Mouse (Mus musculus): Measurements from ENCODE around the gene Tmem233.

The Tmem233 gene

DNA sequence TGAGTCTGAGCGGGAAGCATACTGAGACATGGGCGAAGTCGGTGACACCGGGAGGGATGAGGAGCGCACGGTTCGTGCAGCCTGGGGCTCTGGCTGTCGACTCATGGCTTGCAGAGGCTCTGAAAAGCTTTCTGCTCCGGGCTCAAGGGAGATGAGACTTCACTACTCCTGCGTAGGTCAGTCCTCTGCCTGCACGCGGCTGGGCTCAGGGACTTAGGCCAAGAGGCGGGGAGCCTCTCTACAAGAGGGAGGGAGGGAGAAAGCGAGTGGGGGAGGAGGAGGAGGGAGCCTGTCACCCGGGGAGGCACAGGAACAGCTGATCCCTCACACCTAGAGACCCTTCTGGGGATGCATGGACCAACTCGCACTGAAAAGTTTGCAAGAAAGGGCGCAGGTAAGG is at the start of gene Tmem233:
Gene Tmem233, minus strand, starts transcription at position 164 of the 400 bp plus-strand sequence.
- no peak for DNase-seq (ENCODE audit: low read depth, low spot score)

DNA sequence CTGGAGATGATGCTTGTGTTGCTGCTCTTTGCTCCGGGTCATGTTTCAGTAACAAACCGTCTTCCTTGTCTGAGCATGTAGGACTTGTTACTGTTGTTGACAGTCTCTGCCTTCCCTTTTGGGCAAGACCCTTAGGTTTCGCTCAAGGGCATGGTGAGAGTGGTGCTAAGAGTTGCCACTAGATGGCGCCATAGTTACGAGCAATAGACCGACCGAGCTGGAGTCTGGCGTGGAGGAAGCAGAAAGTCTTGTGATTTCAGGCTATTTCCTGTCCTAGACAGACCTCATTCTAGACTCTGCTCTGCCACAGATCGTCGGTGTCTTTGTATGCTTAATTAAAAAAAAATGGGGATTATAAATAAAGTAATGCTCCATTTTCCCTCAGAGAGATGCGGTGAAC is 40.3 kb upstream of the Tmem233 start:
- DNase-seq (ENCODE audit: low read depth, low spot score): peak; percentile 85

DNA sequence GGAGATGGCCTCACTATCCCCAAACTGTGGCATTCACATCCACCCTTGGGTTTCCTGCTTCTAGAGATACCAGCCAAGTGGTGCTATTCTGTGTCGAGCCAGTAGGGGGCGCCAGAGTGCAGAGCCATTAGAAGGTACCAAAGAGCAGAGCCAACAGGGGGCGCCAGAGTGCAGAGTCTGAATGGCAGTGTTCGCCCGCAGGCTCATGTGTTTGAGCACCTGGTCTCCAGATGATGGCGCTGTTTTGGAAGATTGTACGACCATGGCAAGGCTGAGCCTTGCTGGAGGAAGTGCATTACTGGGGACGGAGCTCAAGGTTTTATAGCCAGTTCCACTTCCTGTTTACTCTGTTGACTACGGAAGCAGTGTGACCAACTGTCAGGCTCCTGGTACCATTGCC is 33.5 kb upstream of the Tmem233 start:
- peak; percentile 40 for DNase-seq (ENCODE audit: low read depth, low spot score)

DNA sequence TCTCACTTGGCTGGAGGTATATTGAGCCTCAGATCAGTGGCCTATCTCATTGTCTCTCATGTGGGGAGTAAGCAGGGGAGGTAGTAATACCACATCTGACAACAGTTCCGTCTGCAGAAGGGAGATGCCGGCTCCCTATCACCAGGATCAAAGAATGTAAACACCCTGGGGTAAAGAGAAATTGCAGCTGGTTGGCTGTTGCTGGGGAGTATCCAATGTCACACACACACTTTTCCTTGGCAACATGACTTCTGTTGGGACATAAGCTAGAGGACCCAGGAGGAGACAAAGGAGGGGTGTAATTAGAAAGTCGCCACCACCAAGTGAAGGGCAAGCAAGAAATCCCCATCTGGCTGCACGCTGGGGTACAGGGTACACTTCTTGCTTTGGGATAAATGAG is 33.1 kb upstream of the Tmem233 start:
- no peak for DNase-seq (ENCODE audit: low read depth, low spot score)

DNA sequence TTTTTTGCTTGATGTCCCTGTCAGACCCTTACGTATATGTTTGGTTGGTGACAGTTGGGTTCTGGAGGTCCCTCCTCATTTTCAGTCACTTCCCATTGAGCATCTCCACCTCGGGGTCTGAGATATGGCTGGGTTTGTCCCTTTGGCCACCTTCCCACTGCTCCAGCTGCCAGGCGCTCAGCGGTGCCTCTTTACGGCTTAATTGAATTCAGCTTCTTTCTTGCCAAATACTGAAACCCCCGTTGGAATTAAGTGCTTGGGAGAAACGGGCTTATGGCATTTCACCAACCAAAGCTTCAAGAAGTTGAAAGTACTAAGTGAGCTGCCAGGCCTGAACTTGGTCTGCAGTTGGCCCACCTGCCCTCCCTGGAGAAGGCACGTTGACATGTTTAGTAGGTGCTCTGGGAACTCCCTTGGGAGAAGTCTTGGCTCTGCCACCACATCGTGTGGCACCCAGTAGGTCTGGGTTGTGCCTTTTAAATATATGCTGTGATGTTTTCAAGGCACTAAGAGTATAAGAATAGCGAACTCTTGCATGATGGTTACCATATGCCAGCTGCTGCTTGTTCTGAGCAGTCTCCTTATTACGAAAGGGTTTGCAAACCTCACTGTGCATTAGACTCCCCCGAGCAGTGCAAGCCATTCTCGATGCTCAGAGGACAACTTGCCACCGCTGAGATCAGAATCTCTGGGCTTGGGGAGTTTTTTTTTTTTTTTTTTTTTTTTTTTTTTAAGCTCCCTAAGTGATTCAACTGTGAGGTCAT is 32.2 kb upstream of the Tmem233 start:
- no peak for DNase-seq (ENCODE audit: low read depth, low spot score)

DNA sequence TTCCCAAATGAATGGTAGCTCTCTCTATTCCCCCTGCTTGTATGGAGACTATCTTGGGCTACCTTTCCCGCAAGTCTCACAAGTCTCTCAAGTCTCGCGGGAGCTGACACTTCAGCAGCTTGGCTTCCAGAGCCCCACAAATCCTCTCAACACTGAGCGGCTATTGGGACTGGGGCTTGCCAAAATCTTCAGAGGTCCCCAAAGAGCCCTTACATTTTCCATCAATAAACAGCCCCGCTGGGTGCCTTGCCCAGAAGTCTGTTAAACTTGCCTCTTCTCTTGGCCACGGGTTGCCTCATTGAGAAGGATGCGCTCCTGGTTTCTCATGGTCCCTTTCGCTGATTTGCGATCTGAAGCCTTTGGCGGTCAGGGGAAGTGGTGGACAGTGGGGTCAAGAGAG is 25.6 kb upstream of the Tmem233 start:
- no peak for DNase-seq (ENCODE audit: low read depth, low spot score)

DNA sequence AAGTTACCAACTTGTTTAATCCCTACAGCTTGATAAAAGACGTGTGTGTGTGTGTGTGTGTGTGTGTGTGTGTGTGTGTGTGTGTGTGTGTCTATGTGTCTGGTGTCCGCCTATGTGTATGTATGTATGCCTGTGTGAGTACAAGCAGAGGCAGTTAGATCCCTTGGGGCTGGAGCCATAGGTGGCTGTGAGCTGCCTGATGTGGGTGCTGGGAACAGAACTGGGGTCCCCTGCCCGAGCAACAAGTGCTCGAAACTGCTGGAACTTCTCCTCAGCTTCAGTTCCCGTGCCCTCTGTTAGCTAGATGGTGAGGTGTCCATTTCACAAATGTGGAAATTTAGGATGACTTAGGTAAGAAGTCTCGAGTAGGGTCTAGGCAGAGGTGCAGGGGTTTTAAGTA is 1.2 kb upstream of the Tmem233 start:
- DNase-seq (ENCODE audit: low read depth, low spot score): no peak

DNA sequence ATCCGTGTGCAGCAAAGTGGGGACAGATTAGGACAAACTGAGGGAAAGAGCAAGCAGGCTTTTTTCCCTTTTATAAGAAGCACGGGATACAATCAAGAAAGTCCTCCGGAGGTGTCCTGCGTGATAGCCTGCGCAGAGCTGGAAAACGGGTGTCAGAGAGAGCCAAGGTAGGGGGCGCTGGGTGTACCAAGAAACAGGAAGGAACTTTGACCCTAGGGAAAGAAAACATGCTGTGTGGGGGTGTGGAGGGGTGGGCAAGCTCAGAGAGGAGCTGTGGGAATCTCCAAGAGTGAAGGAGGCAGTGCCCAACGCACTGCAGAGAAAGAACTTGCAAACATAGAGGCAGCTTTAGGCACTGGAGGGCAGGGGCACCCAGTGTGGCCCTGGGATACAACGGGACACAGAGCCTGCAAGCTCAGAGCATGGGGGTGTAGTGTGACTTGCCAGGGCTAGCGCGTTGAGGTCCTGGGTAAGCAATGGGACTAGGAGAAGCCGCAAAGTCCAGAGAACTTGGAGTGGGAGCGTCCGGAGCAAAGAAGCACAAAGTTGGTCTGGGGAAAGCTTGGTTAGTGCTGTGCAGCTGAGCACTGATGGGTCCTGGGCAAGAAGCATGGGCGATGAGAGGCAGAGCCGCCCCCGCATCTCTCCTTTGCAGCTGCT is 673 bp downstream of the Tmem233 start:
- DNase-seq (ENCODE audit: low read depth, low spot score): no peak

DNA sequence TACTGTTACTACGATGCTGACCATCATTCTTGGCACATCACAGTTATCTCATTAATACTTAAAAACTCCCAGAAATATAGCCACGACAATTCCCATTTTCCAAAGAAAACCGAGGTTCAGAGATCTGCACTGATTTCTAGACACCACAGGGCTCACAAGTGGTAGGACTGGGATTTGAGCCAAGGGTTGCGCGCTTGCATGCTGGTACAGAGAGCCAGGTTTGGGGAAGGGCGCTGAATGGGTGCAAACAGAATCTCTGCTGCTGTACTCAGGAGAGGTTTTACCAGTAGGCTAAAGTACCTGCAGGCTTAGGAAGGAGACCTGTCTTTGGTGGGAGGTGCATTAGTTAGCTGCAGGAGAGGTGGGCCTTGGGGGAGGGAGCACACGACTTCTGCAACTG is 1.4 kb downstream of the Tmem233 start:
- DNase-seq (ENCODE audit: low read depth, low spot score): no peak

DNA sequence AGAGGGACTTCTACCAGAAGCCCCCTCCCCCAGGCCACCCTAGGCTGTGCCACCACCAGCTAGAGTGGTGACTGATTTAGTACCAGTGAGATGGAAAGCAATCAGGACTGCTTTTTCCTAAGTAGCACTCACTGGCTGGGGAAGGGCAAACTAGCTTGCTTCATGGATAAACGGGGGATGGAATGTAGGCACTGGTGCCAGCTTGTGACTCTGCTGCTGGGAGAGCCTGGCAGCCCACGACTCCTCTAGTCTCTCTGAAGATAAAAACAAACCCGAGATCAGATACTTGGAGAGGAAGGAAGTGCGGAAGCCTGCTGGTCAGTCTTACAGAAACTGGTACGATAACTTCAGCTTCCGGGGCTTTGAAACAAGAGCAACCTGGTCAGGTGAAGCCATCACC is 2.3 kb downstream of the Tmem233 start:
- no peak for DNase-seq (ENCODE audit: low read depth, low spot score)

DNA sequence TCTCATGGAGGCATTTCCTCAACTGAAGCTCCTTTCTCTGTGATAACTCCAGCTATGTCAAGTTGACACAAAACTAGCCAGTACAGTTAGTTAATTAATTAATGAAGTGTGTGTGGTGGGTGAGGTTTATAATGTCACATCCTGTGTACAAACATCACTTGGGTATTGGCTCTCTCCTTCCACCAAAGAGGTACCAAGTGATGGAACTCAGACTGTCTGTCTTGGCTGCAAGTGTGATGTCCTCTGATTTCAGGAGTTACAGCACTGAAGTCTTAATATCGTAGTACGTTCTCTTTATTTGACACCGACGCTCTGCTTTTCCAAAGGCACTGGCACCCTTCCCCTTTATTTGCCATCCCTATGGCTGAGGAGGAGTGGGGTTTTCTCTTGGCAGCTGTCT is 13.4 kb downstream of the Tmem233 start:
- no peak for DNase-seq (ENCODE audit: low read depth, low spot score)

DNA sequence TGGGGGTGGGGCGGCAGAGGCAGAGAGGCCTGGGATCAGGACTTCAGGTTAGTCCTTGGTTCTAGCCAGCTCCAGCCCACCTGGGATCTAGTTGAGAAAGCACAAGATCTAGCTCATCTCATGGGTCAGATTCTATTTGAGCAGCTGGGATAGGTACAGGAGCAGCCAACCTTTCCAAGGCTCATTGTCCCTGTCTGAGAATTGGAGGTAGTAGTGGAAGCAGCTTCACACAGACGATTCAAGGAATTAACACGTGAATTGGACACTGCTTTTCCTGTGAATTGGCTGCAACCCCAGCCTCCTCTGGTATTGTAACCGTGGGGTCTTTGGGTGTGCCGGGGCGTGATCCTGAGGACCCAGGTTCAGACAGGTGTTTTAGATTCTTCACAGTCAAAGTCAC is 30.2 kb downstream of the Tmem233 start:
- DNase-seq (ENCODE audit: low read depth, low spot score): no peak

DNA sequence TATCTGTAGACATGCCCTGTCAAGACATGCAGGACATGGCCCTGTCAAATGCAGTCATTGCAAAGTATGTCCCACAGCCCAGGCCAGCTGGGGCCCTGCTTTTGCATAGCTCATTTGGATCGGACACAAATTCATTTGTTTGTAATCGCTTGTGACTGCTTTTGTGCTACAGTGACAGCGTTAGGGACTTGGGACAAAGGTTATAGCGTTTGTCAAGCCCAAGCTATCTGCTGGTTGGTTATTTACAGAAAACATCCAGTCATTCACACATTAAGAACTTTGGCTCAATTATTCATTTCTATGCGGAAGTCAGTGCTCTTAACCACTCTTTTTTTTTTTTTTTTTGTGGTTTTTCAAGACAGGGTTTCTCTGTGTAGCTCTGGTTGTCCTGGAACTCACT is 30.9 kb downstream of the Tmem233 start:
- no peak for DNase-seq (ENCODE audit: low read depth, low spot score)

DNA sequence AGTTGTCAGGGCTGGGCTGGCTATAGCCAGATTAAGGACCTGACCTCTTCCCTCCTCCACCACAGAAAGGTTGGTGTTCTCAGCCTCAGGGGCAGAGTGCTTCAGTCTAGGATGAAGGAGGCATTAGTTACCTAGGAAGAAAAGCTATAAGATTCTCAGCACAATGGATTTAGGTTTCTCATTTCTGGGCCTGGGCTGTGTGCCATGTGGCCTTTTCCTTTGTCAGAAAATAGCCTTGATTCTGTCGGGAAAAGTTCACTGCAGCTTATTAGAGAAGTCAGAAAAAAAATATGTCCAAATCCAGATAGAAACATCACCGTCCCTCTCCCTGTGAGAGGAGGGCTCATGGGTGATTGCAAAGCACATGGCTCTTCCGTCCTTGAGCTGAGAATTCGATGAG is 33.2 kb downstream of the Tmem233 start:
- DNase-seq (ENCODE audit: low read depth, low spot score): no peak

DNA sequence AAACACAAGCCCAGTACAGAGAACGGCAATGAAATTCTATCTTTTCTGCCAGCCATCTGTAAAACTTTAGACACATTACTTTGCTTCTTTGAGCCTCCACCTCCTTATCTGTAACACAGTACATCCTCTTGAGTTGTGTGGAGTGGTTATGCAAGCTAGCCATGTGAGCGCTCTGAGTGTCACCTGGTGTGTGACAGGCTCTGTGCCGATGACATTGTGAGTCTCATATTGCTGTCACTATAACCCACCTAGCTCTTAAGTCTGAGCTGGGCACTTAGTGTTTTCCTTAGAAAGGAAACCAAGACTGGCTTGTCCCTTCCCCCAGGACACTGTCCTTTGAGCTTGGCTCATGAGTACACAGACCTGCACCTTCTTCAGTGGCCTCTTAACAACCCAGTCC is 34.7 kb downstream of the Tmem233 start:
- DNase-seq (ENCODE audit: low read depth, low spot score): no peak

DNA sequence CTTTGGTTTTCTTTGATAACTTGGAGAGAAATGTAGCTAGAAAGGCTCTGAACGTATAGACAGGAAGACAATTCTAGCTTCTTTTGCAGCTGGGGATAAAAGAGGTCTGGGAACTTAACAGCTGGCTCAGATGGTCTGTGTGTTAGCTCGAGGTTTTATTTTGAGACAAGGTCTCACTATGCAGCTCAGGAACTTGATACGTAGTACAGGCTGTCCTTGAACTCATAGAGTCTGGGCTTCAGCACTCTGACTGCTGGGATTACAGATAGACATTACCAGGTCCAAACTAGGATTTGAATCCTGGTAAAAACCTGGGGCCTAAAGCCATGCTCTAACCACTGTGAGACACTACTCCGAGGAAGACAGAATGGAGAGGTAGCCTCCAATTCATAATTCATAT is 36.8 kb downstream of the Tmem233 start:
- DNase-seq (ENCODE audit: low read depth, low spot score): no peak

DNA sequence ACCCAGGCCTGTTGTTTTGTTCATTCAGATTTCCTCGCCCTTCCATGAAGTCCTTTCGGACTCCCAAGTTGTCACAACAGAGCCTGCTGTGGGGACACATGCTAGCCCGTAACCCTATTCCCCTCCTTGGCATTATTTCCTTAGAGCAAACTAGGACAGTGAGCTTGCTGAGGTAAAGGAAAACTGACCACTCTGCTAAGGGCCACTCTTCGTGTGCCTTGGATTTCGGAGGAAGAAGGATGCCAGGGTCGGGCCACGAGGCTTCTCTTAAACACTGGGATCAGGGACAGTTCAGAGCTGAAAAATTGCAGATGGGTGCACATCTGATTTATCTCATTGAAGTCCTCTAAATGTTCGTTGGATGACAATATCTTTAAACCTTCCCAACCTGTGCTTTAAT is 37.5 kb downstream of the Tmem233 start:
- no peak for DNase-seq (ENCODE audit: low read depth, low spot score)

DNA sequence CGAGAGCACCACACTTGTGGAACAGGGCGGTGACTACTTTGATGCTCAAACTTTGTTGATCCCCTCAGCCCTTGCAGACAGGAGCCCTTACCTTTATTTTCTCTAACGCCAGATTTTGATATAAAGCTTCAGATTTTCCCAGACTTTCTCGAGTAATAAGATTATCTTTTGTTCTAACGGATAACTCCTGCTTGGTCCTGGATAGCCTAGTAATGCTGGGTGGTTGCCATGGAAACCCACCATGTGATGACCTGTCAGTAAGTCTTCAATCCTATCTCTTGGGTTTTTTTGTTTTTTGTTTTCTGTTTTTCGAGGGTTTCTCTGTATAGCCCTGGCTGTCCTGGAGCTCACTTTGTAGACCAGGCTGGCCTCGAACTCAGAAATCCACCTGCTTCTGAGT is 40.8 kb downstream of the Tmem233 start:
- no peak for DNase-seq (ENCODE audit: low read depth, low spot score)

DNA sequence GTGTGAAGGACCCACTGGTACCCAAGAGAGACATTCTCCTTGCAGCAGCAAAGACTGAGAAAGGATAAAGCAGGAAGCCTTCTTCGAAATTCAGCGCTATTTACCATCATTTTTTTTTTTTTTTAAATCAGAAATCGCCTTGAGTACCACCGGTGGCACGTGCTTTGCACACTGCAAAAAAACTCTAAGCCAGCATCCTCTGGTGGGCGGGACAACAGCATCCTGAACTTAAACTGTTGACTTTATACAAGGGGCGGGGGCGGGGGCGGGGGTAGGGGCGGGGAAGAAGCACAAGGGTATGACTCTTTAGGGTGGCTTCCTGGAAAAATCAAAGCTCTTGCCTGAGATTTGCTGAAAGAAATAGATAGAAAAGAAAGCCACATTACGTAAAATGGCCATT is 43.3 kb downstream of the Tmem233 start:
- DNase-seq (ENCODE audit: low read depth, low spot score): no peak

DNA sequence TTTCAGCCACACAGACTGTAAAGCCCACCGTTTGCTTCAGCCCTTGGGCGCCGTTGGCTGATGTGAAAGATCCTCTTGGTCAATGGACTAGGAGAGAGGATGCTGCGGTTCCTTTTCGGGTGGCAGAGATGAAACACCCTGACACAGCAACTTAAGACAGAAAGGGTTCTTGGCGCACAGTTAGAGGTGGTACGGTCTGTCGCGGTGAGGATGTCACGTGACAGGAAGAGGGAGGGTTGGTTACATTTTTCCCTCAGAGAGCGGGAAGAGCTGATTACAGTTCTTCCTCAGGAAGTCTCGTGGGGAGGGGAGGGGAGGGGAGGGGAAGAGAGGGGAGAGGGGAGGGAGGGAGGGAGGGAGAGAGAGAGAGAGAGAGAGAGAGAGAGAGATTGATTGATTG is 45.3 kb downstream of the Tmem233 start:
- DNase-seq (ENCODE audit: low read depth, low spot score): no peak

DNA sequence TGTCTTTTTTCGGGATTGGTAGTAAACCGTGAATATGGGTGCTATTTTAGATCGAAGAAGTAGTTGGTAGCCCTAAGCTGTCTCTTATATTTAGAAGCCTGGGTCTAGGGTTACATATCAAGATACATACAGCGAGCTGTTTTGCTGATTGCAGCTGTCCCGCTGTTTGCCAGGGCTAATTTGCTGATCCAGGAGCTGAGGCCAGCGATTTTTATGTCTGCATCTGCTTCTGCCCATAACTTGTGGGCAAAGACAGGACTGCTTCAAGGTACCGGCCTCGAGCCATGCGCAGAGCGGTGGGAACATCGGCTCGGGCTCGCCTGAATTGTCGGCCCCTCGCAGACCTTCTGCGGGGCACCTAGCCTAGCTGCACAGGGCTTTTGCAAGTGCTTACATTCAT is 46.6 kb downstream of the Tmem233 start:
- no peak for DNase-seq (ENCODE audit: low read depth, low spot score)

DNA sequence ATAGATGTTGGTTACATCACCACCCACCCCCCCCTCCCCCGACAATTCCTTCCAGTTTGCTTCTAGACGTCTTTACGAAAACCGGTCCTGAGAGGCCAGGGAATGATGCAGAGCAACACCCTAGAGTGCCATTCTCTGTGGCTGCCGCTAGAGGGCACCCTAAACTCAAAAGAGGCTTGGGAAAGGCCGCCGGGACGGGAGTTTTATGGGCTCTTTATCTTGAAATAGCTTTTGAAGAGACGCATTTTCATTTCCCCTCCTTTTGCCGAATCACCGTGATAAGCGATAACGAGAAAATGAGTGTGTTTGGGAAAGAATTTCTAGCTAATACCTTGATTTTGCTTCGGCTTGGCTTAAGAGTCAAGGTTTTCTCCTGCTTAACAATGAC is 51.9 kb downstream of the Tmem233 start:
- DNase-seq (ENCODE audit: low read depth, low spot score): peak; percentile 73

DNA sequence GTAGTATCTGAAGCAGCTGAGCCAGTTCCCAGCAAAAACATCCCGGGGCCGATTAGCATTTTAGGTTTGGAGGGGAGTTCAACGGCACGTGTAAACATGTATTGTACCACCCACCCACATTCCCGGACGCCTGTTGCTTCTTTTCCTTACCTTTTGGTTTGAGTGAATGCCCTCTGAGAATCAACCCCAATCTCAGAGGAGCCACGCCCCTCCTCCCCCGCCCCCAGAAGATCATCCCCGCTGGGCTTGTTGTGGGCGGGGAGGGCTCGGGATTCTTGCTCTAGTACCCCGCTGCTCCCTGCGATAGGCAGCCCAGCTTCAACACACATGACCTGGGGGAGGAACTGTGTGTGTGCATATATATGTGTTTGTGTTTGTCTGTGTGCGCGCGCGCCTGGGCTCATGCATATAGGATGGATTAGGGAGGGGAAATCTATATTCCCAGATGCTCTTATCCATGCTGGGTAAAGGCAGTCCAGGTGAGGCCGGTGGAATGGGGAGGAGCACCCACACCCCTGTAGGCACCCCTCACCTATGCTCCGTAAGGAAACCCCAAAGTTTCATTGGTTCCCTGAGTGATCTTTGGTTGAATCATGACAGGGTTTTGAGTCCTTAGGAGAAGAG is 52.4 kb downstream of the Tmem233 start:
- DNase-seq (ENCODE audit: low read depth, low spot score): no peak
